Mouse (Mus musculus) v-Abl transformed pro-B cells (cell line): ENCODE measurements around the gene Trem2.
"Not testable (repeated sequence)": the region's sequence is repeated elsewhere in the genome, so short reads cannot be mapped to it uniquely, and the experiment has no call there.

Experiments used
- in situ Hi-C, 2 experiments: fragments of 400-800 bp; cut with MboI; formaldehyde crosslinking; loops; one replicate each; pipeline ENCODE4 v1.15.1; 2025; ENCODE audit not compliant: unreplicated experiment in 2 of 2

Gene Trem2

DNA sequence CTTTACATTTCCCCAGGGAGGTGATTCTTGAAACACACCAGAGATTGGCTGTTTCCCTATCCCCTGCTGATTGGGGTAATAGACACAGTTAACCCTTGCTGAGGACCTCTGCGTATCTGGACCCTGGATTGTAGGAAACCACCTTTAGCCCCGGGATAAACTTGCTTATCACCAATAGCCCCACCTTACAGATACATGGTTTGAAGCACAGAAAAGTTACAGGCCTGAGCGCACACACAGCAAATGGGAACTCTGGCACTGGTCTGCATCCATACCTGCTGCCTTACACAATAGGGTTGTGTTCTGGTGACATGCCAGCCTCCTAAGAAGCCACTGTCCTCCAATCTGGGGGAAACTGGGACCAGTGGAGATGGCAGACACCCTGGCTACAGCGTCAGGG, 377 bp upstream of the Trem2 start:
- in situ Hi-C loops: loop anchor here in 1 of 2 experiments (25.0 kb wide), 1 partner anchor 434 kb away; the partner anchor contains the start of gene Foxp4

DNA sequence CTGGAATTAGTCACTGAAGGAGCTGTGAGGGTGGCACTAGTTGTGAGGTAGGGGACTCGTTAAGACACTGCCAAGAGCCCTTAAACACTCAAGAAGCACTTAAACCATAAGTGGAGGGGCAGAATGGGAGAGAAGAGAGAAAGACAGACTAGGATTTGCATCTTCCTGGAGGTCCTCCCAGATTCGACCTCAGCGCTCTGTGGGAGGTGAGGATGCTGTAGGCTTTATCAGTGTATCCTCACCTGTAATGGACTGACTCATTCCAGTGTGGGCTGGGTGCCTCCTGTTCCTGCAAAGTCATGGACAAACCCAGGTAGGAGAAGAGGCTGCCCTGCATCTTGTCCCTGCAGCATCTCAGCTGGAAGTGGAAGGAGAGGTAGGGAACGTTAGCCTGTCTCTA, 633 bp downstream of the Trem2 start:
- in situ Hi-C loops: loop anchor here in 1 of 2 experiments (25.0 kb wide), 1 partner anchor 435 kb away; the partner anchor contains the start of gene Foxp4

DNA sequence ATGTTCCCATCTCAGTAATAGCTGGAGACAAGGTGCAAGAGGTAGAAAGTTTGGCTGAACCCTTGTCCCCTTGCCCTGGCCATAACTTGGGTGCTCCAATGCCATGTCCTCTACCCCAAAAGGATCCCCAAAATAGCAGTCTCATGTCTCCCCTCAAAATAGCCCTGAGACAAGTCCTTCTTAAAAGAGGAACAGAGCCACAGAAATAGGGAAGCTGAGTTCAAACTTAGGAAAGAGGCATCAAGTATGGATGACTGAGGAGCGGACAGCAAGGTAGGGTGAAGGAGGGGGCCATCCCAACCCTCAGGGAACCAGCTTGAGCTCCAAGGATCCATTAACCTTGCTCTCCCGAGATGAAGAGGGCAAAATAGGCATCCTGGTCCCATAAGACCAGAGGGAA, 1.1 kb downstream of the Trem2 start:
- in situ Hi-C loops: loop anchor here in 1 of 2 experiments (25.0 kb wide), 1 partner anchor 435 kb away; the partner anchor contains the start of gene Foxp4

DNA sequence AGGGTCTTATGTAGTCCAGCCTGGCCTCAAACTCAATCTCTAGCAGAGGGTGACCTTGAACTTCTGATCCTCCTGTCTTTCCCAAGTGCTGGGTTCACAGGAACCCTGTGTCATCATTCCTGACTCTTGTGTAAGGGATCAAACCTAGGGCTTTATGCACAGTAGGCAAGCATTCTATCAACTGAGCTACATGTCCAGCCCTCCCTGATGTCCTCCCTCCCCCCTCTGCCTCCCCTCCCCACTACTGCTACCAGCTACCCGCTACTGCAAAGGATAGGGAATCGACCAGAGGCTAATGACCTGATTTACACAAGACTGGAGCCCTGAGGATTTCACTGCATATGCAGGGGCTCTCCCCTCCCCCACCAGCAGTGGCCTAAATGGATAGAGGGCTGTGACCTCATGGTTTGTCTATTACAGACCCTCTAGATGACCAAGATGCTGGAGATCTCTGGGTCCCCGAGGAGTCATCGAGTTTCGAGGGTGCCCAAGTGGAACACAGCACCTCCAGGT, 4.5 kb downstream of the Trem2 start:
- in situ Hi-C loops: no loop called here

DNA sequence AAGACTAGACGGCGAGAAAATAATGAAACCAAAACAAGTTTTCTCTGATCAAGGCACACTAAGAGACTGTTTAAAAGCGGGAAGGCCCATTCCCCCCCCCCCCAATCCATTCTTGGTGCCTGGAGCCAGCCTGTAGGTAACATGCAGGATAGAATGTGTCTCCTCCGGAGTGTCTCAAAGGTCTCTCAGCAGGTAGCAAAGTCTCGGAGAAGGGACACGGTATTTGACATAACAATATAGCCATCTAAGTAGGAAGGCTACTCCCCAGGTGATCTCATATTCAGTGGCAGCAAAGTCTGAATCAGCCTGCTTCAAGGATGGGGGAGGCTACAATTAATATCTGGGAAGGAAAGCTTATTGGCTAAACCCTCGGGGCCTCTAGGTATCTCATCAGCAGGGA, 6.8 kb downstream of the Trem2 start:
- in situ Hi-C loops: not testable (repeated sequence)

DNA sequence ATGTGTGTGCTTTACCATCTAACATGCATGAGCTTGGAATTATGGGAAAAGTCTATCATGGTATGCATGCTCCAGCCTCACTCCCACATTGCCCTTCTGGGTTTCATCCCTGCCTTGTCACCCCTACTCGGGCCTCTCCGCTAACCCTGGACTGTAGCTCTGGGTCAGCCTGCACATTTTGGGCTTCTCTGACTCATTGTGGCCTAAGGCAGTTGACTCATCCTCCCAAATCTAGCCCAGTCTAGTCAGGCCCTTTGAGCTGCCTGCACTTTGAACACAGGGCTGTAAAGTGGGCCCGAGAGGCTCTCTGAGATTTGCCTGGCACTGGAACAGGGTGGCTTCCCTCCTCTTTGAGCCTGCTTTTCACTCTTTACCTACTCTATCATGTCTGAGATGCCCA, 9.6 kb downstream of the Trem2 start:
- in situ Hi-C loops: no loop called here

DNA sequence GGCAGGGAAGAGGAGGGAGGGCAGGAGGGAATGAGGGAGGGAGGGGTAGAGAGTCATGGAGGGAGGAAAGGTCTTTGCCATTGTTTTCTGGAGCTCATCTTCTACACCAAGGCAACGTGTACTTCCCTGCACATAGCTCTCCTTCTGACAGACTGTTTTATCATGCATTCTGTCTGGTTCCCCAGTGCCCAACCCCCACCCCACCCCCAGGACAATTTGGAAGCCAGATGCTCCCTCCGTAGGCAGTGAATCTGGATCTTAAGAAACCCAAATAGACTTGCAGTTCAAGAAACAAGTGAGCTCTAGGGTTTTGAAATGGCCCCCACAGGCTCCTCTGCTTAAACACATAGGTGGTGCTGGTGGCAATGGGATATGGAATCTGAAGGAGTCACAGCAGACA, 11.7 kb downstream of the Trem2 start:
- in situ Hi-C loops: no loop called here

DNA sequence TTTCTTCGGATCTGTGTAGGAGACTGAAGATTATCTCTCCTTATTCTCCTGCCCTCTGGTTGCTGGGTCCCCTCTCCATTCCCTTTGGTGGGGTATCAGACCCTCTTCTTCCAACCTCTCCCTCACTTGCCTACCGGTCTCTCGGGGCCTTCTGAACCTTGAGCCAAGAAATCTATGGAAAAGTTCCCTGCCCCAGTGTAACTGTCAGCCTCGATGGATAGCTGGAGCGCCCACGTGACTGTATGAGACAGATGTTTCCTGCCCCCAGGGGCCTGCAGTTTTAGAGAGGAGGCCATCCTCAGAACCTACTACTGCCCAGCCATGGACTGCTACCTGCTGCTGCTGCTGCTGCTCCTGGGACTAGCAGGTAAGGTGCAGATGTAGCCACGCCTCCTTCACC, 13.4 kb downstream of the Trem2 start, which contains the start of gene Treml1:
Treml1 (plus strand) TSS at position 301 of the 400 bp plus-strand sequence.
- in situ Hi-C loops: no loop called here

DNA sequence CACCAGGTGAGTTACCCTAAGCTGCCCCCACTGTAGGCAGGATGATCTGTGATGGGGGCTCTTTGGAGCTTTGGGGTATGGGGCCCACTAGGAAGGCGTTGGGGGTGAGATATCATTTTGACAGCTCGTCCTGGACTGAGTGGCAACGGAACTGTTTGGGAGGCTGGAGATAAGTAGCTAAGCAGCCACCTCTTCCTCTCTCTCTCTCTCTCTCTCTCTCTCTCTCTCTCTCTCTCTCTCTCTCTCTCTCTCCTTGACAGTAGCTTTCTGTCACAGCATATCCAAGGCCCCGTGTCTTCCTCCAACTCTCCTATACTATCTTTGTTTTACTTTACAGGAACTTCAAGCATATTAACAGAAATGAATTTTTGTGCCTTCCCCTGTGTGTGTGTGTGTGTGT, 14.3 kb downstream of the Trem2 start:
- in situ Hi-C loops: no loop called here

DNA sequence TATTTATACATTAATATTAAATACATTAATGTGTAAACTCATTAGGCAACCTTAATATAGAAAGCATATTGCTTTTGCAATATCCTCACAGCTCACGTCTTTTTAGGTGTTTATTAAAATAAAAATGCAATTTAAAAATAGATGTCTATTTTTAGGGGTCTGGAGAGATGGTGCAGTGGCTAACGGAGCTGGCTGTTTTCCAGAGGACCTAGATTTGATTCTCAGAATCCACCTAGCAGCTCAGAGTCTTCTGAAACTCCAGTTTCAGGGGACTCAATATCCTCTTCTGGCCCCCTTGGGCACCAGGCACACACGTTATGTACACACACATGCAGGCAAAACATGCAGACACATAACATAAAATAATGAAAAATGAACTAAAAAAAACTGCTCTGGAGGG, 16.1 kb downstream of the Trem2 start:
- in situ Hi-C loops: no loop called here

DNA sequence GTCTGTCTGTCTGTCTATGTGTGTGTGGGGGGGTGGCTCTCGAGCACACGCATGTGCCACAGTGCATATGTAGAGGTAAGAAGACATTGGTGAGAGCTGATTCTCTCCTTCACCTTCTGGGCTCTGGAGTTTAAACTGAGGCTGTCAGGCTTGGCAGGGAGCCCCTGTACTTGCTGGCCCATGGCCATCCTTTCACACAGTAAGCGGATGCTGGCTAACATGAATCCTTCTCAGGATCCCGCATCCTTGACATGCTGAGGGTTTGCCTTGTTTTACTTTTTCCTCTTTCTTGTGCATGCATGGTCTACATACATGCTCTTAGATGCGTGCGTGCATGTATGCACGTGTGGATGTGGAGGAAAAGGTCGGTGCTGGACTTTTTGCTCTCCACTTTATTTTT, 16.8 kb downstream of the Trem2 start:
- in situ Hi-C loops: no loop called here

DNA sequence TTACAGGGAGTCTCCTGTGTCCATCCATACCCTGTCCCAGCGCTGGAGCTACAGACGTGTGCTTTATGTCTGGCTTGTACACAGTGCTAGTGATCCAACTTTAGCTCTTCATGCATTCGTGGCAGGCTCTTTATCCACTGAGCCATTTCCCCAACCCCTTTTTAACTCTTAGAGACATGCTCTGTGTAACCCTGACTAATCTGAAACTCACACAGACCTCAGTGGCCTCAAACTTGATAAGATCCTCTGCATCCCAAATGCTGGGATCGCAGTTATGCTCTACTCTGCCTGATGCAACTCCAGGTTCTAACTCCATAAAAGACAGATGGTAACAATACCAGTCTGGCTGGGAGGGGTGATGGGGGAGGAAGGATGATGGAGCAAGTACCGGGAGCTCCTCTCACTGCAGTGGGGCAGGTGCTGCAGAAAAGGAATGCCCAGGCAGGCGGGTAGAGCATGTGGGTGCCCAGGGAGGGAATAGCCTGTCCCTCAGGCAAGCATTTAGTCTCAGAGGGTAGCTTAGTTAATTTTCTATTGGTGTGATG, 17.3 kb downstream of the Trem2 start:
- in situ Hi-C loops: no loop called here

DNA sequence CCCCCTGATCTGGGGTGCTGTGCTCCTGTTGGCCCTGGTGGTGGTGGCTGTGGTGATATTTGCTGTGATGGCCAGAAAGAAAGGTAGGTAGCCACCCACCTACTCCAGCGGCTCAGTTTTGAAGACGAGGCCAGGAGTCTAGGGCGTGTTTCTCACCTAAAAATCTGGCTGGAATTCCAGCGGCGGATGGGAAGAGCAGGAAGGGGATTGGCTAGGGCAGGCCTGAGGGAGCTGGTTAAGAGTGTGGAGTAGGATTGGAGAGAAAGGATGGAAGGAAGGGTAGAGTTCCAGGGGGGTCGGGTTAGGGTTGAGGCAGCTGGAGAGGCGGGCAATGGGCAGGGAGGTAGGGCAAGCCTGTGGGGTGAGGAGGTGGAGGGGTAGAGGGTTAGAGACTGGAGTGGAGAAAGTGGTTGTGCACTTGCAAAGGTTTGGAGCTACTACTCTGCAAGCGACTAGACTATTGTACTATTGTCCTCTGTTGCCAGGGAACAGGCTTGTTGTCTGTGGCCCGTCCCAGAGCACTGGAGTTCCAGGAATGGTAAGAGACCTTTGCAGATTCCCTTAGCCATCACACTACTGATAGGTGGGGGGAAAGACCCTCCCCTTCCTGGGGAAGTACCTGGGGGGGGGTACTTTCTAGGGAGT, 19.4 kb downstream of the Trem2 start:
- in situ Hi-C loops: no loop called here

DNA sequence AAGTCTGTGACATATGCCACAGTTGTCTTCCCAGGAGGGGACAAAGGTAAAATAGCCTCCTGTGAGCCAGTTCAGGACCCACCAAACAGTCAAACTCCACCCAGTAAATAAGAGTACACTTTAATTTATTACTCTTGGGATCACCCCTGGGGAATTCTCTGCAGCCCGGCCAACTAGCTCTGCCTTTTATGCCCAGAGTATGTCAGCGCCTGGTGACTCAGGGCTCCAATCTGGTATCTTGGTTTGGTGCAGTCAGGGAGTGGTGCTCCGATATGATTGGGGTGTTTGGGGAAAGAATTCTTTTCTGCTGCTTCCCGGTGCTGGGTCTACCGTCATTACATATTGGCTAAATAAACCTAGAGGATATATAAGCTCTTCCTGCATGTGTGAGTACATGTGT, 20.6 kb downstream of the Trem2 start:
- in situ Hi-C loops: no loop called here

DNA sequence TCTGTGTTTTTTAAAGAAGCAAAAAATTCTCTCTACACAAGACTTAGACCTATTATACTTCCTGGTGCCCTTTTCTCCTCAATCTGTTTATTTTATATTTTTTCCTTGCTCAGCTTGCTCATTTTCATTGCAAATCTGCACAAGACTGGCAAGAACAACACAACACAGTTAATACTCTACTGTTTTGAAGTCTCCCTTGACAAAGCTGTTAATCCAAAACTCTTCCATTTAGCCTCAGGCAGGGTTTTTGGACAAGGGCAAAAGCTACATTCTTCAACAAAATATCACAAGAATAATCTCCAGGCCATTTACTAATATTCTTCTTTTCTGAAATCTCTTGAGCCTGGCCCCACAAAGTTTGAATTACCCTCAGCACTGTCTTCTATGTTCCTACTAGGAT, 25.4 kb downstream of the Trem2 start:
- in situ Hi-C loops: no loop called here

DNA sequence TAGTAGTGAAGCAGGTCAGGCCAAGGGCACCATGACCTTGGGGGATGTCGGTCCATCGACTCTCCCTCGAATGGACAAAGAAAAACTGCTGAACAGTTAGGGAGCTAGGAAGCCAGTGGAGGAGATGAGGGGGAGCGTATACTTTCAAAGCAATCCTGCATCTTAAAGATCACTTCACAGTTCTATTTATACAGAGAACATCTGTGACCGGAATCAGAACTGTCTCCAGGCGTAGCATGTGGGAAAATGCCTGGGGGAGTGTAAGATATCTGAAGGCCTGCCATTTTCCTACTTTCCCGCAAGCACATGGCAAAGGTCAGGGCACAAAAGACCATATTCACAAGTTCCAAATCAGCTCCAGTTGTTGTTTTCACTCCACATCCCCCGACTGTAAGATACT, 26.8 kb downstream of the Trem2 start:
- in situ Hi-C loops: no loop called here

DNA sequence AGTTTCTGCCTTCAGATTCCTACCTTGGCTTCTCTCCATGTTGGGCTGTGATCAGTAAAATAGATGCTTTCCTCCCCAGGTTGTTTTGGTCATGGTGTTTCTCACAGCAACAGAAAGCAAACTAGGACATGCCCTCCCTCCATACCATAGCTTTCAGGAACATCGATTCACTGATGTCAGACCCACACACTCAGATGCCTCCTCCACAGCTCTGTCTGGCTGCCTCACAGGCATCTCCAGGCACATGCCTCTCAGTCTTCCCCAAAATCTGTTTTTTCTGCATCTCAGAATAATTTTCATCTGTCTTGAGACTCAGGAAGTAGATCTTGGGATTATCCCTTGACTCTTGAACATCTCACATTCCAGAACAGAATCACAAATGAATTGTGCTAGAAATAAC, 29.9 kb downstream of the Trem2 start:
- in situ Hi-C loops: no loop called here

DNA sequence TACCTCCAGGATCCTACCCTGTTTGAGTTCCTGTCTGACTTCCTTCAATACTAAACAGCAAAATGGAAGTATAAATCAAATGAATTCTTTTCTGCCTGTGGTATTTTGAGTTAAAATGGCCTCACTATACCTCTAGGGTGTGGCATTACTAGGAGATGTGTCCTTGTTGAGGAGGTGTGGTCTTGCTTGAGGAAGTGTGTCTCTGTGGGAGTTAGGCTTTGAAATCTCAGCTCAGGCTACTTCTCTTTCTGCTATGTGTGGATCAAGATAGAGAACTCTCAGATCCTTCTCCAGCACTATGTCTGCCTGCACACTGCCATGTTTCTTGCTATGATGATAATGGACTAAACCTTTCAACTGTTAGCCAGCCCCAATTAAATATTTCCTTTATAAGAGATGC, 32.8 kb downstream of the Trem2 start:
- in situ Hi-C loops: no loop called here

DNA sequence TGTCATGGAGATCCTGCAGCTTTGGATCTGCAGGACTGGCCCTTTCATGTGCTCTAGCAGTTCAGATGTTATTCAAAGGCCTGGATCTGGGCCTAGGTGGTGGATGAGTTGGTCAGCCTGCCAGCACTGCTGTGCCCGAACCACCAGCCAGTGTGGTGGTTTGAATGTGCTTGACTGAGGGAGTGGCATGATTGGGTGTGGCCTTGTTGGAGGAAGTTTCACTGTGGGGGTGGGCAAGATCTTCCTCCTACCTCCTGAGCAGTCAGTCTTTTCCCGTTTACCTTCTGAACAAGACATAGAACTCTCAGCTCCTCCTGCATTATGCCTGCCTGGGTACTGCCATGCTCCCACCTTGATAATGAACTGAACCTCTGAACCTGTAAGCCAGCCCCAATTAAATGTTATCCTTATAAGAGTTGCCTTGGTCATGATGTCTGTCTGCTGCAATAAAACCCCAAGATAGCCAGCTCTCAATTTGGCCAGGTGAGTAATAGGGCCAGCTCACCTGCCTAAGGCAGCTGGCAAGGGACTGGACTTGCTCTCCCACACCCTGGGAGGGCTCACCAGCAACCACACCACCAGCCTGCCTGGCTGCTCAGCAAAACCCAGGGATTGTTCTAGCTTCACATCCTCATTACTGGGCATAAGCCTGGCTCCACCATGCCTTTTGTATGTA, 39.7 kb downstream of the Trem2 start:
- in situ Hi-C loops: no loop called here

DNA sequence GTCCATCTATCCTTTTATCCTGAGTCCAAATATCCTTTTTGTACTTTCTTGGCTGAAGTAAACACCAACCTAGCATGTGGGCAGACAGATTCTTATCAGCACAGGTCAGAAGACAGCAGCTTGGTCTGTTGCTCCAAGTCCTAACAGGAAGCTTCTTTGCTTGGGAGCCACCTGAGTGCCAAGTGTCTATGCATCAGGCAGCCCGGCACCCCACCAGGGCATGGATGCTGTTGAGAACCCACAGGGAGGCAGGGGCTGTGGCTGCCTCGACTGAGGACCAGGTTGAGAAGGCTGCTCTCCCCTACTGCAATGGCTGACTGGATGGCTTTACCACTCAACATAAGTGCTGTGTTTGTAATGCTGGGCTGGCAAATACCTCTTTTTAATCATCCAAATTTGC, 42.5 kb downstream of the Trem2 start:
- in situ Hi-C loops: no loop called here

DNA sequence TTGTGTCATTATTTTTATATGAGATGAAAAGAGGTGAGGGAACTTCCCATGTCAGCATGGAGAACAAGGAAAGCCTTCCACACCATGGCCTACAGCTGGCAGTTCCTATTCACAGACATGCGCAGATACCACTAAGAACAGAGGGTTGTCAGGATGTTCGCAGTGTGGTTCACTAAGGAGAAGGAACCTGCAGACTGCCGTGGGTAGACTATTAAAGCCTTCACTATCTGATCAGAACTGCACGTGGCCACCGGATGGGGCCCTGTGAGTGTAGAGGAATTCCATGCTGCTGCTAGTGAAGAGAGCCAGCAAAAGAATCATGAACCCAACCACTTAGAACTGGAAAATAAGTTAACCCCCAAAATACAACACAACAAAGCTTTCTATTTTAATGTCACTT, 43.2 kb downstream of the Trem2 start:
- in situ Hi-C loops: no loop called here

DNA sequence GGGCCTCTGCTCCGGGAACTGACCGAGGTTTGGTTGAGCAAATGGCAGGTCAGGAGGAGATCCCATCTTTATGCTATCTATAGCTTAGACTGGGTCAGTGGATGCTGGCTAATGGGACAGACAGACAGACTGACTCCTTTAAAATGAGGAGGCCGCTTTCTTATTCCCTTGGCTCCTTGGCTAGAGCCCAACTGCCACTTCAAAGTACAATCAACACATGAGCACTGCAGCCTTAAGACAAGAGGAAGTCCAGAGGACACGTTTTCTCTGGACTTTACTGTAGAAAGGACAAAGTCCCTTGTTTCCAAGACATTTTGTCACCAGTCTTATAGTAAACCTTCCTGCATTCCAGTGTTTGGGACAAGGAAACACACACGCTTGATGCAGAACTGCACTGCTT, 45.2 kb downstream of the Trem2 start:
- in situ Hi-C loops: no loop called here
